Mouse (Mus musculus) stomach, postnatal 0 days (tissue): ENCODE measurements at regions not wholly inside any gene's neighbourhood (a gene's known extent, or its start where the extent isn't known, plus 50 kb on each side); places are given as distances from the start of the nearest gene placed in this dataset.

ENCODE experiments used
- CTCF ChIP-seq: IDR thresholded peaks from 2 replicates; pipeline ENCODE4 v1.5.1; 2016; ENCODE audit warnings: antibody characterized with exemption, low read depth, mild to moderate bottlenecking, moderate library complexity
- EP300 ChIP-seq: optimal IDR thresholded peaks from 2 replicates; pipeline ENCODE3; 2016; ENCODE audit warnings: antibody characterized with exemption

GRCm38 (mm10) chr2:147772579-147772978, 274.2 kb downstream of the Foxa2 start:
- no peak for TF ChIP-seq CTCF
- TF ChIP-seq EP300 = no peak
